Mouse (Mus musculus) heart, postnatal 0 days (tissue): ENCODE results near the gene Cd55. TPM values are rescaled to one million over a fixed set of nuclear protein-coding genes. Genes with fewer than 3 reads are reported as not detected.

ENCODE experiments used
- ATAC-seq: fragments of 200-750 bp; cut with Nextera tagmentation; 2 replicates; pipeline ENCODE4 v1.8.0; 2017; ENCODE audit warnings: low read depth, moderate number of reproducible peaks, moderate library complexity; ENCODE audit not compliant: insufficient read depth
- DNase-seq: peaks from one replicate; pipeline ENCODE4 v3.0.0-alpha.2; 2016; ENCODE audit warnings: low spot score
- H3K27ac ChIP-seq: fragments of 300-500 bp; sonication (generic); 2 replicates; pipeline ENCODE4 v1.5.1; 2014; ENCODE audit warnings: low read depth, mild to moderate bottlenecking
- H3K27me3 ChIP-seq: fragments of 300-500 bp; sonication (generic); 2 replicates; pipeline ENCODE4 v1.6.1; 2014; ENCODE audit warnings: low read length, mixed read lengths; ENCODE audit not compliant: control insufficient read depth, insufficient read depth
- H3K36me3 ChIP-seq: fragments of 300-500 bp; sonication (generic); replicated peaks from 2 replicates; pipeline ENCODE4 v1.6.1; 2014; ENCODE audit warnings: low read length, mixed read lengths; ENCODE audit not compliant: control insufficient read depth, insufficient read depth
- H3K4me1 ChIP-seq: fragments of 300-500 bp; sonication (generic); 2 replicates; pipeline ENCODE4 v1.6.1; 2014; ENCODE audit warnings: antibody characterized with exemption; ENCODE audit not compliant: control insufficient read depth, insufficient read depth
- H3K4me2 ChIP-seq: fragments of 300-500 bp; sonication (generic); 2 replicates; pipeline ENCODE4 v1.6.1; 2014; ENCODE audit warnings: low read depth, mild to moderate bottlenecking, low read length, moderate library complexity
- H3K4me3 ChIP-seq: fragments of 300-500 bp; sonication (generic); 2 replicates; pipeline ENCODE4 v1.5.1; 2014; ENCODE audit warnings: low read depth, low read length
- H3K9ac ChIP-seq: fragments of 300-500 bp; sonication (generic); replicated peaks from 2 replicates; pipeline ENCODE4 v1.6.1; 2014; ENCODE audit warnings: low read depth, low read length, mixed read lengths
- H3K9me3 ChIP-seq: fragments of 300-500 bp; sonication (generic); replicated peaks from 2 replicates; pipeline ENCODE4 v1.6.1; 2016; ENCODE audit warnings: low read length; ENCODE audit not compliant: control insufficient read depth
- CTCF ChIP-seq: IDR thresholded peaks from 2 replicates; pipeline ENCODE4 v1.5.1; 2016; ENCODE audit warnings: antibody characterized with exemption, control low read depth, low read depth
- EP300 ChIP-seq: IDR thresholded peaks from 2 replicates; pipeline ENCODE4 v1.6.1; 2016; ENCODE audit warnings: antibody characterized with exemption, low read depth
- WGBS: fragments of 180-500 bp; shearing (Covaris S2); extraction: QIAGEN DNeasy Blood & Tissue Kit; methylation state at CpG from one replicate; pipeline ENCODE4 v1.1.7; 2014; 5-methylcytosine and 5-hydroxymethylcytosine counted together
- polyA plus RNA-seq: library from polyadenylated mRNA; unstranded; fragments of >200 nt; fragmentation: Nextera tagmentation; extraction: Ambion mirVana; gene quantifications from 2 replicates; pipeline ENCODE4 v1.2.1, GENCODE M21; 2015
- total RNA-seq: library from RNA; depleted of rRNA; stranded (reverse); fragments of >200 nt; gene quantifications from 2 replicates; pipeline ENCODE4 v1.2.3, GENCODE M21; 2014; ENCODE audit warnings: low replicate concordance; rRNA removed

Cd55 gene
- total RNA-seq (9.9 and 13.9 TPM in 2 replicates), polyA plus RNA-seq (9.0 and 10.0 TPM in 2 replicates)

- Histone ChIP-seq H3K4me1 (no peaks in the 10 kb centered on the region; the same call in 1 of the 2 replicates), H3K27me3 (0 out of 2 replicates have a peak, but pooled peaks cover 3% of the 10 kb centered on the region), H3K9ac (peak within 1 kb of the TSS; percentile 48), H3K36me3 (no peaks in the 10 kb centered on the region), H3K27ac (peak within 1 kb of the TSS; percentile 36), H3K4me3 (peak within 1 kb of the TSS; percentile 62), H3K9me3 (no peaks in the 10 kb centered on the region), H3K4me2 (peak within 1 kb of the TSS; percentile 71)
- DNase-seq (peak; percentile 68), ATAC-seq (peak; percentile 89)
- under 1% methylated on average over 45 of the region's 45 CpGs for WGBS
- peak; percentile 80 for TF ChIP-seq CTCF
- TF ChIP-seq EP300: no peak
These were observed at the start of gene Cd55 for GRCm38 (mm10) chr1:130462084-130462861. Cd55 (minus strand) TSS chr1:130462744.

GRCm38 (mm10) chr1:130511823-130512370 lies 49.4 kb upstream of the Cd55 start:
- TF ChIP-seq CTCF: no peak
- TF ChIP-seq EP300: no peak
- Histone ChIP-seq H3K36me3 (no peaks in the 10 kb centered on the region), H3K4me1 (peaks cover 13% of the 10 kb centered on the region; the same call in 1 of the 2 replicates), H3K9ac (no peak overlapping the region), H3K9me3 (no peaks in the 10 kb centered on the region), H3K27ac (no peak overlapping the region), H3K4me3 (no peak overlapping the region), H3K4me2 (no peak overlapping the region), H3K27me3 (no peaks in the 10 kb centered on the region)
- peak; percentile 45; the same call in 1 of the 2 replicates for ATAC-seq
- 63% methylated on average over 3 of the region's 3 CpGs for WGBS
- no peak for DNase-seq

GRCm38 (mm10) chr1:130508957-130509350 lies 46.4 kb upstream of the Cd55 start:
- no peaks in the 10 kb centered on the region for H3K9me3 ChIP-seq
- TF ChIP-seq EP300: no peak
- no peak overlapping the region for H3K4me3 ChIP-seq
- no peak overlapping the region for H3K4me2 ChIP-seq
- H3K36me3 ChIP-seq: no peaks in the 10 kb centered on the region
- peaks cover 13% of the 10 kb centered on the region; the same call in 1 of the 2 replicates for H3K4me1 ChIP-seq
- H3K27ac ChIP-seq: no peak overlapping the region
- H3K27me3 ChIP-seq: no peaks in the 10 kb centered on the region
- 39% methylated on average over 2 of the region's 2 CpGs for WGBS
- DNase-seq (no peak), ATAC-seq (no peak)
- H3K9ac ChIP-seq: no peak overlapping the region

- TF ChIP-seq EP300 (no peak), CTCF (no peak)
- ATAC-seq (no peak), DNase-seq (peak; percentile 10)
These were observed 45.7 kb upstream of the Cd55 start for GRCm38 (mm10) chr1:130508030-130508956.

GRCm38 (mm10) chr1:130507408-130507807 lies 44.9 kb upstream of the Cd55 start:
- no peaks in the 10 kb centered on the region for H3K9me3 ChIP-seq
- no peak for DNase-seq

More at GRCm38 (mm10) chr1:130508030-130508956, 45.7 kb upstream of the Cd55 start:
- Histone ChIP-seq H3K27ac (peak overlapping the region; percentile 1; the same call in 1 of the 2 replicates), H3K27me3 (no peaks in the 10 kb centered on the region), H3K36me3 (no peaks in the 10 kb centered on the region), H3K9me3 (no peaks in the 10 kb centered on the region), H3K4me3 (no peak overlapping the region), H3K4me2 (no peak overlapping the region), H3K4me1 (peaks cover 13% of the 10 kb centered on the region; the same call in 1 of the 2 replicates), H3K9ac (no peak overlapping the region)
- WGBS: 48% methylated on average over 6 of the region's 6 CpGs

More at GRCm38 (mm10) chr1:130507408-130507807, 44.9 kb upstream of the Cd55 start:
- H3K4me2 ChIP-seq: no peak overlapping the region
- no peak overlapping the region for H3K4me3 ChIP-seq
- TF ChIP-seq CTCF (no peak), EP300 (no peak)
- peaks cover 6% of the 10 kb centered on the region; the same call in 1 of the 2 replicates for H3K4me1 ChIP-seq
- 69% methylated on average over 2 of the region's 2 CpGs for WGBS
- no peak overlapping the region for H3K27ac ChIP-seq
- H3K36me3 ChIP-seq: no peaks in the 10 kb centered on the region
- no peak for ATAC-seq
- H3K9ac ChIP-seq: no peak overlapping the region
- no peaks in the 10 kb centered on the region for H3K27me3 ChIP-seq
